Mouse (Mus musculus) frontal cortex, postnatal 10 days (tissue): ENCODE data around the gene Klrb1c.
"Not testable (repeated sequence)": the region's sequence is repeated elsewhere in the genome, so short reads cannot be mapped to it uniquely, and the experiment has no call there.

Experiments
- DNase-seq, 2 experiments: peaks; one replicate each; pipeline ENCODE4 v3.0.0; 2022; ENCODE audit warnings: low spot score in 2 of 2, mixed read lengths in 1 of 2

Gene Klrb1c

DNA sequence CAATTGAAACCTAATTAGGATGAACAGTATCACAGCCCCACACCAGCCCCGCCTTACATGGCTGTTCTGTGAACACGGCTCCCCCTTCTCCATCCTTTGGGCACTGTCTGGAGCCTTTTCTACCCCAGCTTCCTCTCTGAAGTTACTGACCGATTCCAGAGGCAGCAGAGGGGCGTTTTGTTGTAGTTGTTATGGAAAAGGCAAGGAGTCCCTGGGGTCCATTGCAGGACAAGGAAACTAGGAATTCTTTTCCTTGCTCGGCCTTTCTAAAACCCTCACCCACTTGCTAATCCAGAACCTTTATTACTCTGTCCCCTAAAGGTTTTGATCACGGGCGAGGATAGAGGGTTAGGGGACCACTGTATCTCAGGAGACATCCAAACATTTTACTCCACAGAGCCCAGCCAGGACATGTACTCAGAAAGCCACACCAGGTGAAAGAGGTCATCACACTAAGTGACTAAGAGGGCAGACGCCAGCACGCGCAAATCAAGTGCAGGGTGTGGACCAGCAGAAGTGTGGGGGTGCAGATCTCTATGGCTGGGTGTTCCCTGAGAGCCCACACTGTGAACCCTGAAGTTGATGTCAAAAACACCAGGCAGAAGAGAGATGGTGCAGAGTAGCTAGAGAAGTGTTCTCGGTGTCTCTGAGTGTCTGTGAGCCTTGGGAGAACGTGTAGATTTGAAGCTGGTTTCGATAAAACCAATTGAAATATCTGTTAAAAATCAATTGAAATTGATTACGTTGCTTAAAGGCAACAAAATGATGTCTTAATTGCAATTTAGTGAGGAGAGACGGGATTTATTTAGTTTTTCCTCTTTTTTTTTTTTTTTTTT is 9.1 kb upstream of the Klrb1c start:
- DNase-seq, result no peak

DNA sequence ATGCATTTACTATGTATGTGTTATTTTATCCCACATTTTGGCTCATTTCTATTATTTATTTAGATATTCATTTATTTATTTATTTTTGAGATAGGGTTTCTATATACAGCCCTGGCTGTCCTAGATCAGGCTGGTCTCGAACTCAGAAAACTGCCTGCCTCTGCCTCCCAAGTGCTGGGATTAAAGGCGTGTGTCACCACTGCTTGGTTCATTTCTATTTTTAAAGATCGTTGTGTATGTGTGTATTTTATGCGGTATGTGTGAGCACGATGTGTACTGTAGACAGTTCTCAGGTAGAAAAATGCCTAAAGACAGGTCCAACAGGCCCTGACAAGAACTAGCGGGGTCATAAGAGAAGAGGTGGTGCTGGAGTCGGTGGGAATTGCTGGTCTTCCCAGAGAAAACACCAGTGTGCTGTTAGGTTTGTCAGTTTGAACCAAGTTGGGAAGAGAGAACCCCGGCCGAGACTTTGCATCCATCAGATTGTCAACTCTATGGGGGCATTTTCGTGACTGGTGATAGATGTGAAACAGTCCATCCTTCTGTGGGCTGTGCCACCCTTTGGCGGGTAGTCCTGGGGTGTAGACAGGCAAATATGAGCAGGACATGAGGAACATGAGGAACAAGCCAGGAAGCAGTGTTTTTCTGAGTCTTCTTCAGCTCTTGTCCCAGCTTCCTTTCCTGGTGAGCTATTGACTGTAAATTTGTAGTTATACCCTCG is 8.3 kb upstream of the Klrb1c start:
- no peak for DNase-seq

DNA sequence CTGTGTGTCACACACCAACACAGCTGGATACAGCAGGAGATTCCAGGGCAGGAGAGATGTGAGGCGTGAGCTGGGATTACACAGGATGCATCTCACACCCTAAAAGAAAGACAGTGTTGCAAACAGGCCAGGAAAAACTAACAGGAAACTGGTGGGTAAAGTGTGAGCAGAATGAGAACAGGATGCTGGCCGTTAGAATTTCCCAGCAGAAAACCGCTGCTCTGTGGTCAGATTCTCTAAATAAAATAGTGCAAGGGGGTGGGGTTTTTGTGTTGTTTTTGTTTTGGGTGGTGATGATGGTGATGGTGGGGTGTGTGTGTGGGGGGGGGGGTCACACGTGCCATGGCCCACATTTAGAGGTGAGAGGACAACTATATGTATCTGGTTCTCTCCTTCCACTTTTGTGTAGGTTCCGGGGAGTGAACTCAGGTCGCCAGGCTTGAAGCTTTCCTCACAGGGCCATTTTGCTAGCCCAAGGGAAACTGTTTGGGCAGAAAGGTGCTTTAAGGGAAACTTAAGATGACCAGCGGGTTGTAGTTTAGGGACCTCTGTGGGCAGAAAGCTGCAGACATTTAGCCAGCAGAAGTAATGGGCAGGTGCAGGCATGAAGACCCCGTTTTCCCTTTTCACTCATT is 7.4 kb upstream of the Klrb1c start:
- DNase-seq, result no peak

DNA sequence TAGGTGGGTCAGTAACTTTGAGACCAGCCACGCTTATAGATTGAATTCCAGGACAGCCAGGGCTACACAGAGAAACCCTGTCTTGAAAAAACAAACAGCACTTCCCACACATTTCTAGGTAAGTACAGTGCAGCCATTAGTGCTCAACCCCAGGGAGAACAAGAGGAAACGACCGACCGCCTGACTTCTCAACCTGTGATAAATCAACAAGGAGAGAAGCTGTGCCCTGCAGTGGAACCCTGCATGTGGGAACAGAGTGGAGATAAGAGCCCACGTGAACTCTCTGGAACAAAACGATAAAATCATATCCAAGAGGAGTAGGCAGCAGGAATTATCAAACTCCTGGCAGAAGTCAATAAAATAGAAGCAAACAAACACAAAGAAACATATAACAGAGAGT is 4.7 kb upstream of the Klrb1c start:
- DNase-seq, result no peak

DNA sequence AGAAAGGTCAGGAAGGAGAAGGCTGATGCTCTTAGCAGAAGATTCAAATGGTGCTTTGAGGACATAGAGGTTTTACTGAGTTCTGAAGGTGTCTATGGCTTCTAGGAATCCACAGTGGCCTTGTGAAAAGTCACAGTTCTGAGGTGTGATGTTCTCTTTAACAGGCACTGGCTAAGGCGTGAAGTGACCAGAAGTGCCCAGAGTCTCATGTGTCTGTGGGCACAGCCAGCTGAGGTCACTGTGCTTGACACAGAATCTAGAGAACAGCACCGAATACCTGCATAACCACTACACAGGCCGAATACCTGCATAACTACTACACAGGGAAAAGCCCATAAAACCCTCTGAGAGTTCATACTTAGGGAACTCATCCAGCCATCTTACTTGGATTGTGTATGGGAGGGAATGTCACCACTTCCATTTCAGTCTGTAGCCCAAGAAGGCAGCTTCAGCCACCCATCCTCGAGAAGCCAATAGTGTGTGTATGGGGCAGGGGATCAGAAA is 1.5 kb upstream of the Klrb1c start:
- not testable (repeated sequence) for DNase-seq

DNA sequence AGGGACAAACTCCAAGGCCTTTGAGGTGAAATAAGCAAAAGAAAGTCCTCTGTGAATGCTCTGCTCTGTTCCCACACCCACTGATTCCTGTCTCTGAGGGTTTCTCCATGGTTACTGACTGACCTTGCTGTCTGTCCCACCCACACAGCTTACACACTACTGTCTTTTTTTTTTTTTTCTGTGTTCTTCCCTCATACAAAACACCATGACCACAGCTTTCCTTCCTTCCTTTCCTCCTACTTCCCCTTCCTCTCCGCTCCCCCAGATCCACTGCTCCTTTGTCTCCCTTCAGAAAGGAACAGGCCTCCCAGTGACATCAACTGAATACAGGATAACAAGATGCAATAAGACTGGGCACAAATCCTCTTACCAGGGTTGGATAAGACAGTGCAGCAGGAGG is 498 bp downstream of the Klrb1c start:
- no peak for DNase-seq

DNA sequence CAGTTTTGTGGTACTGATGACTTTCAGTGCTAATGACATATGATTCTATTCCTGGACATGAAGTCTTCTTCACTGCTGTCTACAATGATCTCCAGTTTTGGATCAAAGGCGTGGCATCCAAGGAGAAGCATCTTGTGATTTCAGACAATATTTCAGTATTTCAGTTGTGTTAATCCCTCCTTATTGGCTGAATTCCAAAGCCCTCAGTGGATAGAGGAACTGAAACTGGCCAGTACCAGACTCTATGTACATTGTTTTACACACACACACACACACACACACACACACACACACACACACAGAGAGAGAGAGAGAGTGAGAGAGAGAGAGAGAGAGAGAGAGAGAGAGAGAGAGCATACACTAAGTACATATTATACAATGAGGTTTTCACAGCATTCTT is 2.6 kb downstream of the Klrb1c start:
- not testable (repeated sequence) for DNase-seq

DNA sequence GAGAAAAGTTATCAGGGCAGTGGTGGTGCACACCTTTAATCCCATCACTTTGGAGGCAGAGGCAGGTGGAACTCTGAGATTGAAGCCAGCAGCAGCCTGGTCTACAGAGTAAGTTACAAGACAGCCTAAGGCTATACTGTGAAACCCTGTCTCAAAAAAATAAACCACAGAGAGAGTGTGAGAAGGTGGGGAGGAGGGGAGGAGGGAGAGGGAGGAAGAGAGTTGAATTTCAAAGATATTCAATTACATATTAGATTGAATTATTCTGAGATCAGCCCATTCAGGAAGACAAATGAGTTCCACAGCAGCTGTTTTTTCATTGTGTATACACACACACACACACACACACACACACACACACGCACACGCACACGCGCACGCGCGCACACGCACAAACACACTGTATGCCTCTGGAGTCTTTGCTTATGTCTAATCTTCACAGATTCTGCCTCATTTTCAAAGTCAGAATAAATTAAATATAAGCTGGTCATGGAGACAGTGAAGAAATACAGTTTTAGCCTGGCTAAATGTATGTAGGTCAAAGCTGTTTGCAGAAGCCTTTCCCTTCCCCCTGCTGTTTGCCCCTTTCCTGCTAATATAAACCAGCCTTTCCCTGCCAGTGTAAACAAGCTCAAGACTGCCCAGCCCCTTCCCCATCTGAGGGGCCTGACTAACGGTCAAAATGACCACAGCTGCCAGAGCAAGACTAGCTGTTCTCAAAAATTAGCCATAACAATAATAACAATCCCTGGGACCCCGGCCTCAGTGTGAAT is 19.3 kb downstream of the Klrb1c start:
- DNase-seq, result no peak

DNA sequence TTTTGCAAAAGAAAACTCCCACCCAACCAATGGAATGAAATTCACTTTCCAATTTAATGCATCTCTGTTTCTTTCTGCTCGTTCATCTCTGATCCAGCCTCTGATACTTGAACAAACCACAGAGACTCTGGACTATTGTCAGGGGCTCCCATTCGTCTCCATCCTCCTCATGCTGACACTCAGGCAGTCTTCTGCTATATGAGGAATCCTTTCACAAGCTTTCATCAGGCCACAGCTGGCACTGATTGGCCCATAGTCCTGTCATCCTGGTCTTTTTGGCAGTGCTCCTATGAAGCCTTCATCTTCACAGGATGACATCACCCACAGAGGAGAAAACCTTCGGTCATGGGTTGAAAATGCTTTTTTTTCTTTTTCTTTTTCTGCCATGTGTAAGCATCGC is 21.0 kb downstream of the Klrb1c start:
- DNase-seq, result no peak

DNA sequence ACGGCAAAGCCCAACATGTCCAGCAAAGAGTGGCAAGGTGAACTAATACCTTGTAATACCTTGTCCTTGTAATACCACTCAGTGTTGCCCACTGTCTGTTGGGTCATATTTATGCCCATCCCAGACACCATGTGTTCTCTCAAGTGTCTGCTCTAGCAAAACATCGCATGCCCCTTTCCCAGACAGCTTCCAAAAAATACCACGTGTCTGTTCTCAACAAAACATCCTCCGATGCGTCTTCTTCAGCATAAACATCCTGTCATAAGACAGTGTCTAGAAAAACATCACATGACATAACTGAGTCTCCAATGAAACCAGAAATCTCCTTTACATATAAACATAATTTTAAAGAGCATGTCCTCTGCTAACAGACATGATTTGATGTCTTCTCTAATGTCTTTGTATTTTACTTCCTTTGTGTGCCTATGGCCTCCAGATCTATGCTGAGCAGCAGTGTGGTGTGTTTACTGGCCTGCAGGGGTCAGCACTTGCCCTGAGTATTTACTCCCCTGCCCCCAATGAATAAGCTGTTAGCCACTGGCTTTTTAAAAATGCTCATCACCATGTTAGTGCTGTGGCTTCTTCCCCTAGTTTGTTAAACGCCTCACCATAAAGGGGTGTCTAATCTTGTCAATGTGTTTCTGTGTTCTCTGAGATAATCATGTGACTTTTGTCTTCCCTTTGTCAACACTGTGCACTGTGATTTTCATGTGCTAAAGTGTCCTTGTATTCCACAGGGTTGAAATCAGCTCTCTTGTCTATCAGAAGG is 22.3 kb downstream of the Klrb1c start:
- DNase-seq, result not testable (repeated sequence)

DNA sequence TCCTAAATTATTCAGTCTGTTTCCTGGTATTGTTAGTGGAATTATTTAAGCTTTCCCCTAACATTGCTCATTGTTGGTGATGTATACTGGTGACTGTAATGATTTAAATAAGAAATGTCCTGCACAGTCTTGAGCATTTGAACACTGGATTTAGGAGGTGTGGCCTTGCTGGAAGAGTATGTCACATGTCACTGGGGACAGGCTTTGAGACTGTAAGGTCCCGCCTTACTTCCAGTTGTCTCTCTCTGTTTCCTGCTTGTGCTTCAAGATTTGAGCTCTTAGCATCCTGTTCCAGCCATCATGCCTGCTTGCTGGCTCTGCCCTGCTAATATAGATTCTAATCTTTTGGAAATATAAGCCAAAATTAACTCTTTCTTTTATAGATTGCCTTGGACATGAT is 23.8 kb downstream of the Klrb1c start:
- no peak for DNase-seq

DNA sequence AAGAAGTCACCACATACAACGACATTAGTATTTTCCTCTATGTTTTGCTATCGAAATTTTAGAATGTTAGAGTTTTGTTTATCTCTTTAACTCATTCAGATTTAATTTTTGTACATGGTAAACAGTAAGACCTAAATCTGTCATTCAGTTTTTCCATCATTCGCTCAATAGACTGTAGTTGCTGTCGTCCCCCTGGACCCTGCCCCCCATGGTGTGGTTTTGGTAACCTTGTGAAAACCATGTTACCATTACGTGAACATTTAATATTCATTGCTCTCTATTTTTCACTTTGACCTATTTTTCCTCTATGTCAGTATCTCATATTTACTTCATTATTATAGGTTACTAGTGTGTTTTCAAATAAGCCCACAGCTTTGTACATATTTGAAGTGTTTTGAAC is 24.4 kb downstream of the Klrb1c start:
- no peak for DNase-seq

DNA sequence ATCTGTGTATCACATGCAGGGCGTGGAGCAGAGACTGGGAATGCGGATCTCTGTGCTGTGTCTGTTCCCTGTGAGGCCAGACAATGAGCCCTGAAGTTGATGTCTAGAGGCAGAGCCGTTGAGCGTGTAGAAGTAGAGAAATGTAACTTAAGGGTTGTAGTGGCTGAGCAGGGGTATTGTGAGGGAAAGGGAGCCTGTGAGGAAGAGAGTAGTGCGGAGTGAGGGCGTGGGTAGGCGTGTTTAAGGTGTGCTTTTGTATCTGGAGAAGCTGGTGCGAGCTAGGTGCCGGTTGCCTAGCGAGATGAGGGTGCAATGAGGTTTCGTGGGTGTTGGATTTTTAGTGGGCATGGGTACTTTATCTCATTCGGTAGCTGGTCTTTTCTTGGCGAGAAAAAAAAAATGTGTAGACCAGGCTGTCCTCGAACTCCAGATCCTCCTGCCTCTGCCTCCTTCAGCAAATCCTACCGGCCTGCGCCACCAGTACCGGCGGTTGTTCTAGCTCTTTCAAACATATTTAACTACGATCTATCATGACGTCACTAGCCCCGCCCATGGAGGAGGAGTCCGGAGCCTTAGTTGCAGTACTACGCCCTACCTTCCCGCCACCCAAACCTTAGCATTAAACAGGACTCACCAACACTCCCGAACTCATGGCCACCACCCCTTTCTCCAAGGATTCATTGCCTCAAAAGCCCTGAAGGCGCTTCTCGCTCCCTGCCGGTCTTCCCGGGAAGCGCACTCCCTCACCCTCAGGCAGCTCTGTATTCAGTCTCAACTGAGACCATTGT is 25.1 kb downstream of the Klrb1c start:
- peak; percentile 95 to 98 for DNase-seq

DNA sequence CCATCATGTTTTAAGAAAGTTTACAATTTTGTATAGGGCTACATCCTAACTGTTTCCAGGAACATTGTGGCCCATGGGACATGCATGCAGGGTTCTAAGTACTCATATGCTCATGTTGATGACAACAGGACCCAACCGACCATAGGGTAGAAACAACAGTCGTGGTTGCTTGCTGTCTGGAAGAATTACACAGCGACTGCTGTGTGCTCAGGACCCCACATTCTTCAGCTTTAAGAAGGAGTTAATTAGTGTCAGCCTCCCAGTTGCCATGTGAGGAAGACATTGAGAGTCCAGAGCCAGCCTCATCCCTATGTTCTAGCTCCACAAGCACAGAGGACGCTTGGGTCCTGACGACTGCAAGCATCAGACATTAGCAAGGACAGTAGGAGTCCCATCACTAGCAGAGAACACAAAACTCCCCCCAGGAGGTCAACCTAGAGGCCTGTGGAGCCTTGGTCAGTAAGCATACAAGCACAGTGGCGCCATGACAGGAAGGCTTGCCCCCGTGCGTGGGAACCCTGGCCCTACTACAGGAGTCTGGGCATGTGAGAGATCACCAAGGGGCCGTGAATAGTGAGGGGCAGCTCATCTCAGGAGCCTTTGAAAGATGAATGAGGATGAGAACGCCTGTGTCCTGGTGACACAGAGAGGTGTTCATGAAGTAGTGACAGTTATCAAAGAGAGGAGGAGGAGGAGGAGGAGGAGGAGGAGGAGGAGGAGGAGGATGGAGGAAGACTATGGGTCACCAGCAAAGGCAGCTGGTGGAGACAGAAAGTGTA is 25.9 kb downstream of the Klrb1c start:
- peak in 1 of 2 experiments; percentile 13 for DNase-seq

DNA sequence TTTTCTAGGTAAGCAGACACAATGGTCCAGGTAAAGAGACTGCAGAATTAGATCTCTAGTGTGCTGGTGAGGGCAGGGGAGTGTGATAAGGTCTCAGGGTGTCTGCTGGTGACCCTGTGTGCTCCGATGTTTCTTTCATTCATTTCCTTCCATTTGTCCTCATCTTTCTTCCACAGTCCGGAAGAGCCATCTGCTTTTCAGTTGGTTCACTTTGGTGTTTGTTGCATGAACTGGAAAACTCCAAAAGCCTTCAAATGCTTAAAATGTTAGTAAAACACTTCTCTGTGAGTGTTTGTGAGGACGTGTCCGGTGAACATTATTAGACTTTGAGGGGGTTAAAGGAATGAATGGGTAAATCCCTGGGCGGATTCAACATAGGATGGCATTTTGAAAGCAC is 27.9 kb downstream of the Klrb1c start:
- DNase-seq, result no peak

DNA sequence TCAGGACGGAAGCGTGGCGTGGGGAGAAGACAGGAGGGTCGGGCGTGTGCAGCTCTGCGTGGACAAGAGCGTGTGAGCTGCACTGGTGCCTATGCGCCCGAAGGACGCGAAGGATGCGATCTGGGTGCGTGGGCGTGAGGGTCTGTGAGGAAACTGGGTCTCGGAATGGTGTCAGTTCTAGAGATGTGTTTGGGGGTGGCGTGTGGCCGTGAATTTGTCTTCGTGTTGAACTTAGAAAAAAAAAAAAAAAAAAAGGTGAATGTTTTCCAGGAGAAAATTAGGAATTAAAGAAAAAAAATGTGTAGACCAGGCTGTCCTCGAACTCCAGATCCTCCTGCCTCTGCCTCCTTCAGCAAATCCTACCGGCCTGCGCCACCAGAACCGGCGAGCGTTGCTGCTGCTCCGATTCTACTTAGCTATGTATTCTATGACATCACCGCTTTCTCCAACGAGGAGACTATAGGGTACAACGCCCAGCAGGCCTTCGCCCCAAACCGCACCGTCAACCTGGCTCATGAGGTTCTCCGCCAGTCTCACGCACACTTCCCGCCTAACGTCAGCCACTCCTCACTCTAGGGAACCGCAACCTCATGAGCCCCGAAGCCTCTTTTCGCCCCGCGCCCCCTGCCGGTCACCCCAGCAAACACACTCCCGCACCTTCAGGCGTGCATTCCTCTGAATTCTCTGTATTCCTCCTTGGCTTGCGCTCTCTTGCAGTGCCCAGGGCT is 28.4 kb downstream of the Klrb1c start:
- peak; percentile 83 to 90 for DNase-seq

DNA sequence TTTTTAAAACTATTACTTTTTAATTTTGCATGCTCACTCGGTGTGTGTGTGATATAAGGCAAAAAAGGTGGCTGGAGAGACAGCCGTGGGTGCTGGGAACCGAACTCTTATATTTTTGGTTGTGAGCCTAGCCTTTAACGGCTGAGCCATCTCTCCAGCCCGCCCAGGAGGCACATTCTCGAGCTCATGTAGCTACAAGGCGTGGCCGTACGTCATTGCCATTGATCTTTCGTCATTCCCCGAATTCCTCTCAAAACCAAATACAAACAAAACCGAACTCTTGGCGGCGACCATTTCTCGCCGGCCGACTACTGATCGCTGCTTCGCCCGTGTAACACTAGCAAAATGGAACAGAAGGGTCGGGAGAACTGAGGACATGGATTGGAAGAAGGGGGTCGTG is 29.0 kb downstream of the Klrb1c start:
- peak; percentile 80 to 92 for DNase-seq

DNA sequence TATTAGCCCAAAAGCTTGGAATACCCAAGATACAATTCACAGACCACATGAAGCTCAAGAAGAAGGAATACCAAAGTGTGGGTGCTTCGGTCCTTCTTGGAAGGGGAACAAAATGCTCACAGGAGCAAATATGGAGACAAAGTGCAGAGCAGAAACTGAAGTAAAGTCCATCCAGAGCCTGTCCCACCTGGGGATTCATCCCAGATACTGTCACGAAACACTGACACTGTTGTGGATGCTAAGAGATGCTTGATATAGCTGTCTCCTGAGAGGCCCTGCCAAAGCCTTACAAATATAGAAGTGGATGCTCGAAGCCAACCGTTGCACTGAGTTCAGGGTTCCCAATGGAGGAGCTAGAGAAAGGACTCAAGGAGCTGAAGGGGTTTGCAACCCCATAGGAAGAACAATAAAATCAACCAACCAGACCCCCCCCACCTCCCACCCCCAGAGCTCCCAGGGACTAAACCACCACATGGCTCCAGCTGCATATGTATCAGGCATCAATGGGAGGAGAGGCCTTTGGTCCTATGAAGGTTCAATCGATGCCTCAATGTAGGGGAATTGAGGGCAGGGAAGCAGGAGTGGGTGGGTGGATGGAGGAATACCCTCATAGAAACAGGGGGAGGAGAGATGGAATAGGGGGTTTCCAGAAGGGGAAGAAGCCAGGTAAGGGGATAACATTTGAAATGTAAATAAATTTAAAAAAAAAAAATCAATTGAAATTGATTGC is 29.6 kb downstream of the Klrb1c start:
- DNase-seq, result no peak
